Mouse (Mus musculus): ENCODE measurements at regions not wholly inside any gene's neighbourhood (a gene's known extent, or its start where the extent isn't known, plus 50 kb on each side); places are given as distances from the start of the nearest gene placed in this dataset.
A peak's percentile ranks its signal among the peaks of the same experiment; 100 is the strongest.

- WGBS: 87% methylated on average over 6 of the region's 6 CpGs
- no peak for ATAC-seq (ENCODE audit: low read depth)
- peaks cover 6% of the 10 kb centered on the region for H3K4me1 ChIP-seq (replicated peaks; ENCODE audit: control insufficient read depth, insufficient read depth, low read length)
Observed at GRCm38 (mm10) chr15:59152786-59153388, 263.8 kb downstream of the Gm49356 start.

GRCm38 (mm10) chr15:59153416-59154250 is 264.5 kb downstream of the Gm49356 start:
- H3K9me3 ChIP-seq (ENCODE audit: control insufficient read depth, low read length): no peaks in the 10 kb centered on the region
- H3K4me2 ChIP-seq (ENCODE audit: low read depth, low read length): no peak overlapping the region
- H3K4me1 ChIP-seq (replicated peaks; ENCODE audit: control insufficient read depth, insufficient read depth, low read length): peaks cover 6% of the 10 kb centered on the region
- no peaks in the 10 kb centered on the region for H3K27me3 ChIP-seq (ENCODE audit: control insufficient read depth, insufficient read depth, low read depth, low read length)
- H3K27ac ChIP-seq (ENCODE audit: low read length): no peak overlapping the region
- WGBS: 74% methylated on average over 16 of the region's 16 CpGs
- no peak for ATAC-seq (ENCODE audit: low read depth)
- no peaks in the 10 kb centered on the region for H3K36me3 ChIP-seq (ENCODE audit: control insufficient read depth, insufficient read depth, low read length)
- H3K9ac ChIP-seq (ENCODE audit: low read length): no peak overlapping the region
- no peak overlapping the region for H3K4me3 ChIP-seq (ENCODE audit: low read length)

More at GRCm38 (mm10) chr15:59152786-59153388, 263.8 kb downstream of the Gm49356 start:
- Histone ChIP-seq H3K4me2 (ENCODE audit: low read depth, low read length) (no peak overlapping the region), H3K27me3 (ENCODE audit: control insufficient read depth, insufficient read depth, low read depth, low read length) (no peaks in the 10 kb centered on the region), H3K27ac (ENCODE audit: low read length) (no peak overlapping the region), H3K9me3 (ENCODE audit: control insufficient read depth, low read length) (no peaks in the 10 kb centered on the region), H3K4me3 (ENCODE audit: low read length) (no peak overlapping the region), H3K36me3 (ENCODE audit: control insufficient read depth, insufficient read depth, low read length) (no peaks in the 10 kb centered on the region), H3K9ac (ENCODE audit: low read length) (no peak overlapping the region)

- no peaks in the 10 kb centered on the region for H3K27me3 ChIP-seq (ENCODE audit: control insufficient read depth, insufficient read depth, low read depth, low read length)
- 21% methylated on average over 6 of the region's 6 CpGs for WGBS
- no peaks in the 10 kb centered on the region for H3K36me3 ChIP-seq (ENCODE audit: control insufficient read depth, insufficient read depth, low read length)
- H3K4me3 ChIP-seq (ENCODE audit: low read length): no peak overlapping the region
- ATAC-seq (ENCODE audit: low read depth): no peak; the same call in 1 of the 2 replicates
- H3K4me1 ChIP-seq (replicated peaks; ENCODE audit: control insufficient read depth, insufficient read depth, low read length): peaks cover 6% of the 10 kb centered on the region
- H3K4me2 ChIP-seq (ENCODE audit: low read depth, low read length): no peak overlapping the region
- no peak overlapping the region for H3K27ac ChIP-seq (ENCODE audit: low read length)
- no peaks in the 10 kb centered on the region for H3K9me3 ChIP-seq (ENCODE audit: control insufficient read depth, low read length)
- no peak overlapping the region for H3K9ac ChIP-seq (ENCODE audit: low read length)
Observed at GRCm38 (mm10) chr15:59154407-59155288, 265.6 kb downstream of the Gm49356 start.

GRCm38 (mm10) chr15:59155289-59155623 is 266.2 kb downstream of the Gm49356 start:
- no peak overlapping the region for H3K9ac ChIP-seq (ENCODE audit: low read length)
- no peak for ATAC-seq (ENCODE audit: low read depth)
- no peaks in the 10 kb centered on the region for H3K9me3 ChIP-seq (ENCODE audit: control insufficient read depth, low read length)
- no peaks in the 10 kb centered on the region for H3K27me3 ChIP-seq (ENCODE audit: control insufficient read depth, insufficient read depth, low read depth, low read length)
- no peaks in the 10 kb centered on the region for H3K36me3 ChIP-seq (ENCODE audit: control insufficient read depth, insufficient read depth, low read length)
- no peak overlapping the region for H3K27ac ChIP-seq (ENCODE audit: low read length)
- H3K4me1 ChIP-seq (replicated peaks; ENCODE audit: control insufficient read depth, insufficient read depth, low read length): peaks cover 6% of the 10 kb centered on the region
- no peak overlapping the region for H3K4me3 ChIP-seq (ENCODE audit: low read length)
- no peak overlapping the region for H3K4me2 ChIP-seq (ENCODE audit: low read depth, low read length)

- ATAC-seq (ENCODE audit: low read depth): no peak
- H3K9ac ChIP-seq (ENCODE audit: low read length): no peak overlapping the region
- H3K4me2 ChIP-seq (ENCODE audit: low read depth, low read length): no peak overlapping the region
- H3K4me3 ChIP-seq (ENCODE audit: low read length): no peak overlapping the region
- no peak overlapping the region for H3K27ac ChIP-seq (ENCODE audit: low read length)
- H3K27me3 ChIP-seq (ENCODE audit: control insufficient read depth, insufficient read depth, low read depth, low read length): no peaks in the 10 kb centered on the region
- no peaks in the 10 kb centered on the region for H3K36me3 ChIP-seq (ENCODE audit: control insufficient read depth, insufficient read depth, low read length)
- H3K9me3 ChIP-seq (ENCODE audit: control insufficient read depth, low read length): no peaks in the 10 kb centered on the region
- H3K4me1 ChIP-seq (replicated peaks; ENCODE audit: control insufficient read depth, insufficient read depth, low read length): peaks cover 6% of the 10 kb centered on the region
- WGBS: 85% methylated on average over 7 of the region's 7 CpGs
Observed at GRCm38 (mm10) chr15:59156328-59156727, 267.2 kb downstream of the Gm49356 start.

- no peaks in the 10 kb centered on the region for H3K9me3 ChIP-seq (ENCODE audit: control insufficient read depth, low read length)
- H3K4me3 ChIP-seq (ENCODE audit: low read length): no peak overlapping the region
- no peak overlapping the region for H3K9ac ChIP-seq (ENCODE audit: low read length)
- ATAC-seq (ENCODE audit: low read depth): no peak
- peaks cover 6% of the 10 kb centered on the region for H3K4me1 ChIP-seq (replicated peaks; ENCODE audit: control insufficient read depth, insufficient read depth, low read length)
- H3K27me3 ChIP-seq (ENCODE audit: control insufficient read depth, insufficient read depth, low read depth, low read length): no peaks in the 10 kb centered on the region
- WGBS: 87% methylated on average over 4 of the region's 4 CpGs
- H3K27ac ChIP-seq (ENCODE audit: low read length): no peak overlapping the region
- no peaks in the 10 kb centered on the region for H3K36me3 ChIP-seq (ENCODE audit: control insufficient read depth, insufficient read depth, low read length)
- H3K4me2 ChIP-seq (ENCODE audit: low read depth, low read length): no peak overlapping the region
Observed at GRCm38 (mm10) chr15:59158760-59159159, 269.7 kb downstream of the Gm49356 start.

GRCm38 (mm10) chr15:59160931-59161920 is 272.1 kb downstream of the Gm49356 start:
- no peak overlapping the region for H3K4me3 ChIP-seq (ENCODE audit: low read length)
- no peaks in the 10 kb centered on the region for H3K27me3 ChIP-seq (ENCODE audit: control insufficient read depth, insufficient read depth, low read depth, low read length)
- H3K36me3 ChIP-seq (ENCODE audit: control insufficient read depth, insufficient read depth, low read length): no peaks in the 10 kb centered on the region
- H3K4me1 ChIP-seq (replicated peaks; ENCODE audit: control insufficient read depth, insufficient read depth, low read length): no peaks in the 10 kb centered on the region
- no peak overlapping the region for H3K9ac ChIP-seq (ENCODE audit: low read length)
- 93% methylated on average over 15 of the region's 17 CpGs for WGBS
- no peak for ATAC-seq (ENCODE audit: low read depth)
- H3K9me3 ChIP-seq (ENCODE audit: control insufficient read depth, low read length): no peaks in the 10 kb centered on the region
- H3K27ac ChIP-seq (ENCODE audit: low read length): no peak overlapping the region
- no peak overlapping the region for H3K4me2 ChIP-seq (ENCODE audit: low read depth, low read length)

GRCm38 (mm10) chr15:59167937-59168659 is 279.0 kb downstream of the Gm49356 start:
- H3K27ac ChIP-seq (ENCODE audit: low read length): no peak overlapping the region
- no peaks in the 10 kb centered on the region; the same call in 1 of the 2 replicates for H3K9me3 ChIP-seq (ENCODE audit: control insufficient read depth, low read length)
- no peak overlapping the region for H3K4me2 ChIP-seq (ENCODE audit: low read depth, low read length)
- peak; percentile 38; the same call in 1 of the 2 replicates for ATAC-seq (ENCODE audit: low read depth)
- no peak overlapping the region for H3K9ac ChIP-seq (ENCODE audit: low read length)
- no peak overlapping the region for H3K4me3 ChIP-seq (ENCODE audit: low read length)
- WGBS: 87% methylated on average over 8 of the region's 8 CpGs
- H3K36me3 ChIP-seq (ENCODE audit: control insufficient read depth, insufficient read depth, low read length): no peaks in the 10 kb centered on the region
- H3K4me1 ChIP-seq (replicated peaks; ENCODE audit: control insufficient read depth, insufficient read depth, low read length): peaks cover 4% of the 10 kb centered on the region; the same call in 1 of the 2 replicates
- no peaks in the 10 kb centered on the region for H3K27me3 ChIP-seq (ENCODE audit: control insufficient read depth, insufficient read depth, low read depth, low read length)

Data from lung, embryonic 16.5 days (tissue).